Mouse (Mus musculus) erythroblast, embryonic 14.5 days (primary cell): Measurements from ENCODE around the gene Vasn.

Source experiments
- GATA1 ChIP-seq: IDR thresholded peaks from 2 replicates; pipeline ENCODE4 v1.6.1; 2012; ENCODE audit warnings: low read length, inconsistent platforms, mixed read lengths
- TAL1 ChIP-seq: IDR thresholded peaks from 3 replicates; pipeline ENCODE4 v1.6.1; 2012; ENCODE audit warnings: low read length, inconsistent platforms, mixed read lengths

GRCm38 (mm10) chr16:4670317-4670716, 30.6 kb downstream of the Vasn start:
- TF ChIP-seq TAL1 (no peak), GATA1 (no peak)
